8 mouse cellular contexts compared by ENCODE assay signal in genomic region chr13:104108651-104109287, GRCm38 (mm10). TPM values are rescaled to one million over a fixed set of nuclear protein-coding genes. Genes with fewer than 3 reads are reported as not detected.
DNase-seq lines count a peak whose midpoint lies in the region; ATAC-seq and TF ChIP-seq lines count a peak whose summit lies in the region.

No protein-coding gene starts in this region.

- ATAC-seq in forebrain, embryonic 14.5 days, result peak; percentile 13
- ATAC-seq in intestine, embryonic 16.5 days, result peak; percentile 59; the same call in 1 of the 2 replicates
- ATAC-seq in midbrain, embryonic 11.5 days (ENCODE audit: low FRiP score), result peak; percentile 14

- peak overlapping the region; percentile 99 for H3K4me3 ChIP-seq in layer of hippocampus, adult 2 months
- H3K4me3 ChIP-seq in forebrain, embryonic 14.5 days (ENCODE audit: low read depth, low read length), result peak overlapping the region; percentile 81
- H3K4me3 ChIP-seq in intestine, embryonic 16.5 days (ENCODE audit: low read length), result peak overlapping the region; percentile 87
- H3K4me3 ChIP-seq in midbrain, embryonic 11.5 days (ENCODE audit: low read depth, low read length), result peak overlapping the region; percentile 49

- 0 out of 2 replicates have a peak, but pooled peaks cover 2% of the 10 kb centered on the region for H3K36me3 ChIP-seq in forebrain, embryonic 14.5 days (ENCODE audit: control insufficient read depth, insufficient read depth, low read length)
- H3K36me3 ChIP-seq in intestine, embryonic 16.5 days (ENCODE audit: control insufficient read depth, insufficient read depth, low read length), result no peaks in the 10 kb centered on the region
- no peaks in the 10 kb centered on the region for H3K36me3 ChIP-seq in midbrain, embryonic 11.5 days (ENCODE audit: control insufficient read depth, insufficient read depth, low read length)

- H3K9ac ChIP-seq in forebrain, embryonic 14.5 days (ENCODE audit: low read length), result peak overlapping the region; percentile 73
- peak overlapping the region; percentile 84 for H3K9ac ChIP-seq in intestine, embryonic 16.5 days (ENCODE audit: low read depth, low read length)
- H3K9ac ChIP-seq in midbrain, embryonic 11.5 days (ENCODE audit: low read length), result peak overlapping the region; percentile 72

- no peak for TF ChIP-seq CTCF in layer of hippocampus, adult 2 months (conservative IDR thresholded peaks at IDR 0.05)

- H3K4me1 ChIP-seq in forebrain, embryonic 14.5 days (ENCODE audit: control insufficient read depth, insufficient read depth, low read length), result peaks cover 13% of the 10 kb centered on the region; the same call in 1 of the 2 replicates
- peaks cover 5% of the 10 kb centered on the region for H3K4me1 ChIP-seq in intestine, embryonic 16.5 days (ENCODE audit: control insufficient read depth, insufficient read depth, low read length)
- peaks cover 4% of the 10 kb centered on the region; the same call in 1 of the 2 replicates for H3K4me1 ChIP-seq in midbrain, embryonic 11.5 days (ENCODE audit: control insufficient read depth, insufficient read depth, low read length)

- H3K9me3 ChIP-seq in forebrain, embryonic 14.5 days (replicated peaks; ENCODE audit: control insufficient read depth, low read length), result 0 out of 2 replicates have a peak, but pooled peaks cover 3% of the 10 kb centered on the region
- H3K9me3 ChIP-seq in intestine, embryonic 16.5 days (ENCODE audit: control insufficient read depth, low read length), result peaks cover 6% of the 10 kb centered on the region
- H3K9me3 ChIP-seq in midbrain, embryonic 11.5 days (ENCODE audit: control insufficient read depth, low read length), result no peaks in the 10 kb centered on the region; the same call in 1 of the 2 replicates

- H3K4me2 ChIP-seq in forebrain, embryonic 14.5 days (ENCODE audit: low read length), result peak overlapping the region; percentile 95
- peak overlapping the region; percentile 98 for H3K4me2 ChIP-seq in intestine, embryonic 16.5 days (ENCODE audit: low read depth, low read length)
- peak overlapping the region; percentile 98 for H3K4me2 ChIP-seq in midbrain, embryonic 11.5 days

- H3K27me3 ChIP-seq in forebrain, embryonic 14.5 days (replicated peaks; ENCODE audit: control insufficient read depth, insufficient read depth, low read length), result no peaks in the 10 kb centered on the region
- no peaks in the 10 kb centered on the region for H3K27me3 ChIP-seq in intestine, embryonic 16.5 days (replicated peaks; ENCODE audit: control insufficient read depth, insufficient read depth, low read length)
- no peaks in the 10 kb centered on the region for H3K27me3 ChIP-seq in midbrain, embryonic 11.5 days (ENCODE audit: control insufficient read depth, insufficient read depth, low read length)

- peak overlapping the region; percentile 95 for H3K27ac ChIP-seq in layer of hippocampus, adult 2 months
- peak overlapping the region; percentile 65 for H3K27ac ChIP-seq in forebrain, embryonic 14.5 days (ENCODE audit: low read depth, low read length)
- H3K27ac ChIP-seq in intestine, embryonic 16.5 days (ENCODE audit: low read length), result peak overlapping the region; percentile 87
- H3K27ac ChIP-seq in midbrain, embryonic 11.5 days (ENCODE audit: low read depth, low read length), result no peak overlapping the region

- peak in 1 of 2 experiments; percentile 31 for DNase-seq in layer of hippocampus, adult 2 months (ENCODE audit: low spot score in 2 of 2)
- DNase-seq in layer of hippocampus, postnatal 25 days (ENCODE audit: extremely low spot score in 1 of 2, low spot score in 1 of 2), result no peak
- DNase-seq in T-cell, adult 2 months (ENCODE audit: low spot score), result peak; percentile 1
- peak; percentile 48 for DNase-seq in forebrain, embryonic 14.5 days (ENCODE audit: low spot score)
- peak; percentile 90 for DNase-seq in midbrain, embryonic 11.5 days (ENCODE audit: low spot score, missing footprints)
- no peak for DNase-seq in B cell, adult 2 months
- no peak for DNase-seq in frontal cortex, postnatal 10 days (ENCODE audit: low spot score in 2 of 2)

- WGBS in forebrain, embryonic 14.5 days, result 1% methylated on average over 24 of the region's 24 CpGs
- WGBS in intestine, embryonic 16.5 days, result under 1% methylated on average over 24 of the region's 24 CpGs
- WGBS in midbrain, embryonic 11.5 days, result under 1% methylated on average over 24 of the region's 24 CpGs

RNA-seq across cellular contexts. Expression of gene Nln, which starts 0.6 kb away (rescaled TPM):
- 10 to 100 TPM; 20.6 to 20.7 TPM for total RNA-seq in layer of hippocampus, adult 2 months (2021)
- total RNA-seq in layer of hippocampus, postnatal 25 days (2021), result 10 to 100 TPM; 23.0 to 24.7 TPM
- polyA plus RNA-seq in forebrain, embryonic 14.5 days (2014; fragmentation: Nextera tagmentation; extraction: Ambion mirVana), result 34.6 and 45.6 TPM in 2 replicates
- polyA plus RNA-seq in intestine, embryonic 16.5 days (2015; fragmentation: Nextera tagmentation; extraction: Ambion mirVana), result 18.7 and 19.9 TPM in 2 replicates
- 23.5 and 23.9 TPM in 2 replicates for polyA plus RNA-seq in midbrain, embryonic 11.5 days (2014; fragmentation: Nextera tagmentation; extraction: Ambion mirVana)

RNA-seq across cellular contexts. Expression of gene Sgtb, which starts 0.8 kb away (rescaled TPM):
- 10 to 100 TPM; 72.5 to 81.0 TPM for total RNA-seq in layer of hippocampus, adult 2 months (2021)
- 10 to 100 TPM; 75.2 to 79.9 TPM for total RNA-seq in layer of hippocampus, postnatal 25 days (2021)
- polyA plus RNA-seq in forebrain, embryonic 14.5 days (2014; fragmentation: Nextera tagmentation; extraction: Ambion mirVana), result 29.4 and 32.1 TPM in 2 replicates
- polyA plus RNA-seq in intestine, embryonic 16.5 days (2015; fragmentation: Nextera tagmentation; extraction: Ambion mirVana), result 3.0 and 3.3 TPM in 2 replicates
- polyA plus RNA-seq in midbrain, embryonic 11.5 days (2014; fragmentation: Nextera tagmentation; extraction: Ambion mirVana), result 27.0 and 28.0 TPM in 2 replicates

Comparison
In these comparisons a context has a peak if more than half of its experiments do, and no peak if none do; other contexts are left out.
1. DNase-seq: peak in T-cell, adult 2 months (single experiment), forebrain, embryonic 14.5 days (single experiment) and midbrain, embryonic 11.5 days (single experiment); none in layer of hippocampus, postnatal 25 days (0 of 2), B cell, adult 2 months (0 of 2) and frontal cortex, postnatal 10 days (0 of 2).
2. H3K4me3 ChIP-seq: peak in every context shown above with its lines; median percentile 99 in layer of hippocampus, adult 2 months; 87 in intestine, embryonic 16.5 days; 81 in forebrain, embryonic 14.5 days; 49 in midbrain, embryonic 11.5 days.
3. Peak in every context shown above with its lines, with median percentiles within 50 percentile points of each other: ATAC-seq, H3K4me2 ChIP-seq and H3K9ac ChIP-seq.